Mouse (Mus musculus): ENCODE results near the gene Clip1. TPM values are rescaled to one million over a fixed set of nuclear protein-coding genes. Genes with fewer than 3 reads are reported as not detected.

The Clip1 gene
- polyA plus RNA-seq, 1 experiment from 2014 or later = 35.7 TPM

DNA sequence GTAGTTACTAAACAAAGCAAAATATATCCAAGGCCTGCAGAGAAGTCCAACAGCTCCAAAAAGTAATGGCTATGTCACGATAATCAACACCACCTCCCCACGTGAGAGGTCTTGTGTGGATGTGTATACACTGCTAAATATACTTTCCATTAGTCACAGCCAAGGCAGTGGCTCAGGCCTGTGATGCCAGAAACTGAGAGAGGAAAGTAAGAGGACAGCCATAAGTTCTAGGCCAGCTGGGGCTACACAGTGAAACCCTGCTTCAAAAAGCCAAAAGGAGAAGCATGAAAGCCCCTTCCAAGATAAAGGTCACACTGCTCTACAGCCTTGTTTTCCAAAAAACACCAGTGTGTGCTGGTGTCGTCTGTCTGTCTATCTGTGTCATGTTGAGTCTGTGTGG, 22.8 kb downstream of the Clip1 start:
- ATAC-seq (ENCODE audit: low read depth) = peak; percentile 55
- H3K4me3 ChIP-seq (ENCODE audit: low read length) = no peak overlapping the region
- no peaks in the 10 kb centered on the region for H3K9me3 ChIP-seq (ENCODE audit: control insufficient read depth, low read length)
- no peaks in the 10 kb centered on the region for H3K36me3 ChIP-seq (ENCODE audit: control insufficient read depth, insufficient read depth, low read length)
- H3K4me2 ChIP-seq (ENCODE audit: low read depth, low read length) = no peak overlapping the region
- peak overlapping the region; percentile 89 for H3K27ac ChIP-seq (ENCODE audit: low read length)
- no peaks in the 10 kb centered on the region for H3K27me3 ChIP-seq (ENCODE audit: control insufficient read depth, insufficient read depth, low read depth, low read length)
- WGBS = 58% methylated on average over 3 of the region's 3 CpGs
- peak overlapping the region; percentile 41 for H3K9ac ChIP-seq (ENCODE audit: low read length)
- H3K4me1 ChIP-seq (replicated peaks; ENCODE audit: control insufficient read depth, insufficient read depth, low read length) = peaks cover 29% of the 10 kb centered on the region

DNA sequence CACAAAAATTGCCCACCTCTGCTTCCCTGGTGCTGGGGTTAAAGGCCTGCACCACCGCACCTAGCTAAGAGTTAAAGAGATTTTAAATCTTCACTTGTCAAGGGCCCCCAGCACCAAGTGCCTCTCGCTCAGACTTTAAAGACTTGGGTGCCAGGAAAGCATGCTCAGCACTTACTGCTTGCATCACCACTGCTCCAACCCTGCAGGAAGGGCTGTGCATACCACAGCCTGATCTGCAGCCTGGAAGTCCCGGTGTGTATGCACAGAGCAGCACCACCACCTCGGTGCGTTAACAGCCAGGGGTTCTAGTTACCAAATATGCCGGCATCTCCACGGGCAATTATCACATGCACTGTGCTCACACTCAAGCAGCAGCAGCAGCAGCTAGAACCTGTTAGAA, 26.8 kb downstream of the Clip1 start:
- peak; percentile 76; the same call in 1 of the 2 replicates for ATAC-seq (ENCODE audit: low read depth)
- Histone ChIP-seq H3K27ac (ENCODE audit: low read length) (no peak overlapping the region), H3K4me3 (ENCODE audit: low read length) (no peak overlapping the region), H3K36me3 (ENCODE audit: control insufficient read depth, insufficient read depth, low read length) (0 out of 2 replicates have a peak, but pooled peaks cover 2% of the 10 kb centered on the region), H3K4me2 (ENCODE audit: low read depth, low read length) (no peak overlapping the region), H3K4me1 (replicated peaks; ENCODE audit: control insufficient read depth, insufficient read depth, low read length) (peaks cover 20% of the 10 kb centered on the region), H3K27me3 (ENCODE audit: control insufficient read depth, insufficient read depth, low read depth, low read length) (no peaks in the 10 kb centered on the region), H3K9ac (ENCODE audit: low read length) (no peak overlapping the region; the same call in 1 of the 2 replicates), H3K9me3 (ENCODE audit: control insufficient read depth, low read length) (no peaks in the 10 kb centered on the region)
- WGBS = 30% methylated on average over 7 of the region's 7 CpGs

DNA sequence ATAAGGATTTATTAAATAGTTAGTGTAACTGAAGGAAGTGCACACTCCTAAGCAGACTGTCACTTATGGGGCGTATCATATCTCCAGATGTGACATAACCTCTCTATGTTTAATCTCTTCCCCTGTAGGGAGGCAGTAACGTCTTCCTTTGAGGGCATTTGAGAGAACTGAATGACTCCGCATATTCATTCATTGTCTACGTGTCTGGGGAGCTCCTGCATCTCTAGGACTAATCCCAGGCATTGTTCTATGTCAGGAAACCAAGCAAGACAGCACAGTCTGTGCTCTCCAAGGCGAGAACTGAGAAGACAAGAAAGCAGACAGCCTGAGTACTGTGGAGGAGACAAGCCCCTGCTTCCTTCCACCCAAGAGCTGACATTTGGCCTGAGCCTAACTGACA, 29.5 kb downstream of the Clip1 start:
- Histone ChIP-seq H3K27me3 (ENCODE audit: control insufficient read depth, insufficient read depth, low read depth, low read length) (no peaks in the 10 kb centered on the region), H3K9ac (ENCODE audit: low read length) (no peak overlapping the region), H3K4me1 (replicated peaks; ENCODE audit: control insufficient read depth, insufficient read depth, low read length) (peaks cover 6% of the 10 kb centered on the region), H3K36me3 (ENCODE audit: control insufficient read depth, insufficient read depth, low read length) (0 out of 2 replicates have a peak, but pooled peaks cover 2% of the 10 kb centered on the region), H3K4me2 (ENCODE audit: low read depth, low read length) (no peak overlapping the region), H3K27ac (ENCODE audit: low read length) (peak overlapping the region; percentile 33), H3K4me3 (ENCODE audit: low read length) (no peak overlapping the region), H3K9me3 (ENCODE audit: control insufficient read depth, low read length) (no peaks in the 10 kb centered on the region)
- ATAC-seq (ENCODE audit: low read depth) = peak; percentile 43; the same call in 1 of the 2 replicates
- WGBS = 62% methylated on average over 5 of the region's 5 CpGs

DNA sequence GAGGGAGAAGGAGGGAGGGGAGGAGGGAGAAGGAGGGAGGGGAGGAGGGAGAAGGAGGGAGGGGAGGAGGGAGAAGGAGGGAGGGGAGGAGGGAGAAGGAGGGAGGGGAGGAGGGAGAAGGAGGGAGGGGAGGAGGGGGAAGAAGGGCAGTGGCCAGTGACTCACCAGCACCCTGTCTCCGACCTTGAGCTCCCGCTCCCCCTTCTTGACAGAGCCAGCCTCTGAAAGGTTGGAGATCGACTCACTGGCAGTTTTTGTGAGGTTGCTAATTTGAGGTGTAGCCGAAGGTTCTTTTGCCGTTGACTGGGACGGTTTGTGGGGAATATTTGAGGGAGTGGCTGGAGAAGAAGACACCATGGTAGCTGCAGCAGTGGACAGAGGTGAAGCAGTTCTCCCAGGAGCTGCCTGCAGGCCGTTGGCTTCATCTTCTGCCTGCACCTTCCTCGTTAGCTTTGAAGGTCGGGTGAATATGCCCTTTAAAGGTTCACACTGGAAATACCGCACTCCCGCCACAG, 31.1 kb downstream of the Clip1 start:
- Histone ChIP-seq H3K4me2 (ENCODE audit: low read depth, low read length) (no peak overlapping the region), H3K36me3 (ENCODE audit: control insufficient read depth, insufficient read depth, low read length) (0 out of 2 replicates have a peak, but pooled peaks cover 2% of the 10 kb centered on the region), H3K27ac (ENCODE audit: low read length) (no peak overlapping the region), H3K9ac (ENCODE audit: low read length) (no peak overlapping the region), H3K4me3 (ENCODE audit: low read length) (no peak overlapping the region), H3K27me3 (ENCODE audit: control insufficient read depth, insufficient read depth, low read depth, low read length) (no peaks in the 10 kb centered on the region), H3K4me1 (replicated peaks; ENCODE audit: control insufficient read depth, insufficient read depth, low read length) (peaks cover 6% of the 10 kb centered on the region), H3K9me3 (ENCODE audit: control insufficient read depth, low read length) (no peaks in the 10 kb centered on the region)
- no peak for ATAC-seq (ENCODE audit: low read depth)
- WGBS = 89% methylated on average over 11 of the region's 11 CpGs

DNA sequence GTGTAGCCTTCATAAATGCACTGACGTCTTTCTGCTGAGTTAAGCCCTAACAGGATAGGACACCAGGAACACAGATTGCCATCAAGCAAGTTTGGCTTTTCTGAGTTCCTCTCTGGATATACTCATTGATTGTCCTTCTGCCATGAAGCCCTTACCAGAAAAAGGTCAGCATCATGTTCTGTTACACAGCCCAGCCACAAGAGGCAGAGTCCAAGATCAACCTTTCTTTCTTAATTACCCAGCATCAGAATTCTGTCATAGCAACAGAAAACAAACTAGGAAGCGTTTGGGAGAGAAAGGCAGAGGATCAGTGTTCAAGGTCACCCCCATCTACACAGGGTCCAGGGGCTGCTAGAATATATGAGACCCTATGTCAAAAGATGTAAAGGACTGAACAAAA, 33.6 kb downstream of the Clip1 start:
- WGBS = 72% methylated on average over 2 of the region's 2 CpGs

DNA sequence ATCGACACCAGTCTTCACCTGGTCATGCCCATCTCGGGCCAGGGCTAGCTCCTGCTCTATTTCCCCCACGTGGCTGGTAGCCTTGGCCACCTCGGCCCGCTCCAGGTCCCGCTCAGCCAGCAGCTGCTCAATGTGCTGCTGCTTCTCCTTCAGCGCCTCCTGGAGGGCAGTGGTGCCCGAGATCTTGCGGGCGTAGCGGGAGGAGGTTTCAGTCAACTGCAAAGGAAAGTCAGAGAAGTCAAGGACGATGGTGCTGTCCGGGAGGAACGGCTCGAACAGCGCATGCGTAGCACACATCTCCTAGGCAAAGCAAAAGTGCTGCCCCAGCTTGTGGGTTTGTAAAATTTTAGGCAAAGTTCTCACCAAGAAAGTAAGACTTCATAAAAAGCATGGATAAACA, 42.0 kb downstream of the Clip1 start:
- H3K27ac ChIP-seq (ENCODE audit: low read length) = no peak overlapping the region
- H3K27me3 ChIP-seq (ENCODE audit: control insufficient read depth, insufficient read depth, low read depth, low read length) = no peaks in the 10 kb centered on the region
- H3K9me3 ChIP-seq (ENCODE audit: control insufficient read depth, low read length) = no peaks in the 10 kb centered on the region
- no peak overlapping the region for H3K9ac ChIP-seq (ENCODE audit: low read length)
- H3K4me3 ChIP-seq (ENCODE audit: low read length) = no peak overlapping the region
- H3K36me3 ChIP-seq (ENCODE audit: control insufficient read depth, insufficient read depth, low read length) = peaks cover 10% of the 10 kb centered on the region
- H3K4me2 ChIP-seq (ENCODE audit: low read depth, low read length) = no peak overlapping the region
- no peaks in the 10 kb centered on the region for H3K4me1 ChIP-seq (replicated peaks; ENCODE audit: control insufficient read depth, insufficient read depth, low read length)
- no peak for ATAC-seq (ENCODE audit: low read depth)
- WGBS = 94% methylated on average over 17 of the region's 17 CpGs

More for the DNA sequence above, 33.6 kb downstream of the Clip1 start:
- no peak for ATAC-seq (ENCODE audit: low read depth)
- no peak overlapping the region for H3K27ac ChIP-seq (ENCODE audit: low read length)
- H3K36me3 ChIP-seq (ENCODE audit: control insufficient read depth, insufficient read depth, low read length) = peaks cover 4% of the 10 kb centered on the region
- H3K4me2 ChIP-seq (ENCODE audit: low read depth, low read length) = no peak overlapping the region
- H3K4me1 ChIP-seq (replicated peaks; ENCODE audit: control insufficient read depth, insufficient read depth, low read length) = no peaks in the 10 kb centered on the region
- no peaks in the 10 kb centered on the region for H3K9me3 ChIP-seq (ENCODE audit: control insufficient read depth, low read length)
- no peak overlapping the region for H3K9ac ChIP-seq (ENCODE audit: low read length)
- no peaks in the 10 kb centered on the region for H3K27me3 ChIP-seq (ENCODE audit: control insufficient read depth, insufficient read depth, low read depth, low read length)
- no peak overlapping the region for H3K4me3 ChIP-seq (ENCODE audit: low read length)

DNA sequence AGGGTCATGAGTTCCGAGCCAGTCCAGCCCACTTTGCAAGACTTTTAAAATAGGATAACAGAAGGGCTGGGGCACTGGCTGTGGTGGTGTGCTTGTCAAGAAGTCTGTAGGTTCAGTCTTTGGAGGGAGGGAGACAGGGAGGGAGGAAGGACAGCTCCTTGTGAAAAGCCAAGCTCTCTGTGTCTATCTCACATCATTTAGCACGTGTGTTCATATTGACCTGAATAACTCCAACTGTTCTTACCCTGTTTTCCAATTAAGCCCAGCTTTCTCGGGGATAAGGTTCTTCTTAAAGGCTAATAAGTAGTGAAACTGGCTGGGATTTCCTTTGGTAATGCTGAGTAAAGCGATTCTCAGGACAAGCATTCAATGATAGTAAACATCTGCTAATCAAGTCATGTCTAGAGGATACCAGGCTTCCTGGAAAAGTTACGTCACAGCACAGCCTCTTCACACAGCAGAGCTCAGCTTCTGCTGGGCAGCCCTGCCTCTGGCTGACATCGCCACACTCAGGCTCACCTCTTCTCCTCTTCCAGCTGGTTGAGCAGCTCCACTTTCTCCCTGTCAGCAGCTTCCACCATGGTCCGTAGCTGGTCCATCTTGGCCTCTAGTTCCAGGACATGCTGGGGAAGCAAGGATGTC, 43.0 kb downstream of the Clip1 start:
- Histone ChIP-seq H3K4me2 (ENCODE audit: low read depth, low read length) (peak overlapping the region; percentile 11; the same call in 1 of the 2 replicates), H3K4me1 (replicated peaks; ENCODE audit: control insufficient read depth, insufficient read depth, low read length) (no peaks in the 10 kb centered on the region), H3K4me3 (ENCODE audit: low read length) (no peak overlapping the region), H3K27me3 (ENCODE audit: control insufficient read depth, insufficient read depth, low read depth, low read length) (no peaks in the 10 kb centered on the region), H3K9ac (ENCODE audit: low read length) (no peak overlapping the region), H3K27ac (ENCODE audit: low read length) (peak overlapping the region; percentile 61), H3K36me3 (ENCODE audit: control insufficient read depth, insufficient read depth, low read length) (peaks cover 10% of the 10 kb centered on the region), H3K9me3 (ENCODE audit: control insufficient read depth, low read length) (no peaks in the 10 kb centered on the region)
- peak; percentile 95 for ATAC-seq (ENCODE audit: low read depth)
- 53% methylated on average over 7 of the region's 7 CpGs for WGBS

DNA sequence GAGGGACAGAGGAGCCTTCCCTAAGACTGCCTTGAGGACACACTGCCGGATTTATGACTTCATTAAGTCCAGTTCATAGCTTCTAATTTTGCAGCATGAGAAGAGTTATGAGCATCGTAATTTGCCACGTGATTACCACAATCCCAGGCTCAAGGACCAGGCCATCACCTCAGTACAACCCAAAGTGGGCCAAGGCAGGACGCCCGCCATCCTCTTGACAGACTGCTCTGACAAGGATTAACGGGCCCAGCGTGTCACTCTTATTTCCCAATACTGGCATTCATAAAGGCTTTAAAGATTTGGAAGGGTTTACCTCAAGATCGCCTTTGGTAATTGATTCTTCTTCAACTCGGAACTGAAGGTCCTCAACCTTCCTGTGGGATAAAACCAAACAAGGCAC, 44.2 kb downstream of the Clip1 start:
- no peak overlapping the region for H3K4me2 ChIP-seq (ENCODE audit: low read depth, low read length)
- H3K4me1 ChIP-seq (replicated peaks; ENCODE audit: control insufficient read depth, insufficient read depth, low read length) = no peaks in the 10 kb centered on the region
- no peaks in the 10 kb centered on the region for H3K9me3 ChIP-seq (ENCODE audit: control insufficient read depth, low read length)
- ATAC-seq (ENCODE audit: low read depth) = no peak
- H3K27ac ChIP-seq (ENCODE audit: low read length) = no peak overlapping the region
- peaks cover 6% of the 10 kb centered on the region for H3K36me3 ChIP-seq (ENCODE audit: control insufficient read depth, insufficient read depth, low read length)
- H3K27me3 ChIP-seq (ENCODE audit: control insufficient read depth, insufficient read depth, low read depth, low read length) = no peaks in the 10 kb centered on the region
- no peak overlapping the region for H3K9ac ChIP-seq (ENCODE audit: low read length)
- H3K4me3 ChIP-seq (ENCODE audit: low read length) = no peak overlapping the region
- WGBS = 82% methylated on average over 9 of the region's 9 CpGs

DNA sequence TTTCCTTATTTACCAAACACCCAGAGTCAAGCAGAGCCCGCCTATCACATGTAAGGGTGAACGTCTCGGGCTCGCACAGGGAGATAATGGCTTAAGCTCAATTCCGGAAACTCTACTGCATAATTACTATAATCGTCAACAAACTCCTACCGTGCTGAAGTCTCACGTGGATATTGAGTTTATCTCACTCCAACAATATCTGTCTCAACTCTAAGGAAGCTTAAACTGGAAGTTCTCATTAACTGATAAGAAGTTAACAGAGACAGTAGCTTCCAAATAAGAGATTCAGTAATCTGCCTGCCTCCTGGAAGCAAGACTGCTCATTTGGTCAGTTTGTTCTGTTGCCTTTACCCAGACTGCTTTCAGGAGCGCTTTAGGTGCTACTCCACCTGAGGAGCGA, 53.2 kb downstream of the Clip1 start:
- no peaks in the 10 kb centered on the region for H3K36me3 ChIP-seq (ENCODE audit: control insufficient read depth, insufficient read depth, low read length)
- 85% methylated on average over 10 of the region's 10 CpGs for WGBS

More for the DNA sequence above, 53.2 kb downstream of the Clip1 start:
- Histone ChIP-seq H3K4me2 (ENCODE audit: low read depth, low read length) (no peak overlapping the region), H3K27ac (ENCODE audit: low read length) (no peak overlapping the region), H3K9me3 (ENCODE audit: control insufficient read depth, low read length) (no peaks in the 10 kb centered on the region), H3K27me3 (ENCODE audit: control insufficient read depth, insufficient read depth, low read depth, low read length) (no peaks in the 10 kb centered on the region), H3K4me1 (replicated peaks; ENCODE audit: control insufficient read depth, insufficient read depth, low read length) (no peaks in the 10 kb centered on the region), H3K9ac (ENCODE audit: low read length) (no peak overlapping the region), H3K4me3 (ENCODE audit: low read length) (no peak overlapping the region)
- no peak for ATAC-seq (ENCODE audit: low read depth)
